Mouse (Mus musculus): ENCODE data around the gene Mup11.
"Not testable (repeated sequence)": the region's sequence is repeated elsewhere in the genome, so short reads cannot be mapped to it uniquely, and the experiment has no call there.

Gene Mup11

DNA sequence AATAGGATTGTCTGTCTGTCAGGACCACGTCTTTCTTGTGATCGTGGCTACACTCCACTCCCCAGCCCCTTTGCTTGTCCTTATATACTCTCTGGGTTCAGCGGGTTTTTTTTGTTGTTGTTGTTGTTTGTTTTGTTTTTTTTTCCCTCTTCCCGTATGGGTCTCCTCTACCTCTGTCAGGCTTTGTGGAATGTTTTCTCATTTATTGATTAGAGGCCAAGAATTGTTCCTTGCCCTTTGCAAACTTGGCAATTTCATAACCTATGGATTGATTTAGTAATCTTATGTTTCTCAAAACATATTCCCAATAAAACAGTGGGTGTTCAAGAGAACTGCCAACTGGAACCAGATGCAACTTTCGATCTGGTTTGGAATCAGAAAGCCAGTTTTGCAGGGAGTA, at the start of gene Mup11:
Mup11 (minus strand) TSS at position 101 of the 400 bp plus-strand sequence.
- in situ Hi-C loops (cut with MboI; ENCODE audit: low sequenced_read_pairs): not testable (repeated sequence)

Measured in CH12F3 (cell line).